Mouse (Mus musculus) left cerebral cortex, adult 9 months (tissue): ENCODE data around the gene Gm49378.
A peak's percentile ranks its signal among the peaks of the same experiment; 100 is the strongest.

Experiments
- DNase-seq, 2 experiments: peaks; one replicate each; pipeline ENCODE4 v3.0.0; 2022; ENCODE audit warnings: low spot score in 2 of 2

Gene Gm49378

GRCm38 (mm10) chr14:55637795-55638194 is at the start of gene Gm49378:
Gene Gm49378, minus strand, starts transcription at chr14:55637895.
- no peak for DNase-seq

- no peak for DNase-seq
Measured at GRCm38 (mm10) chr14:55682118-55682493, 44.4 kb upstream of the Gm49378 start.

GRCm38 (mm10) chr14:55681160-55682117 is 43.7 kb upstream of the Gm49378 start, which contains the start of gene Tinf2:
Gene Tinf2, minus strand, starts transcription at chr14:55681820.
- peak; percentile 94 to 98 for DNase-seq

GRCm38 (mm10) chr14:55677615-55678014 is 39.9 kb upstream of the Gm49378 start:
- no peak for DNase-seq

GRCm38 (mm10) chr14:55672741-55673060 is 35.0 kb upstream of the Gm49378 start:
- DNase-seq: no peak

GRCm38 (mm10) chr14:55671833-55672740 is 34.4 kb upstream of the Gm49378 start, which contains the start of the genes Gmpr2 and Nedd8:
Gene Gmpr2, plus strand, starts transcription at chr14:55671941.
Gene Nedd8, minus strand, starts transcription at chr14:55672124.
- DNase-seq: peak; percentile 92 to 96

- DNase-seq: no peak
Measured at GRCm38 (mm10) chr14:55671486-55671832, 33.8 kb upstream of the Gm49378 start.

GRCm38 (mm10) chr14:55660636-55661035 is 22.9 kb upstream of the Gm49378 start:
- no peak for DNase-seq

- DNase-seq: peak in 1 of 2 experiments; percentile 80
Measured at GRCm38 (mm10) chr14:55659960-55660573, 22.4 kb upstream of the Gm49378 start, which contains the start of gene Mdp1. Gene Mdp1, minus strand, starts transcription at chr14:55660508.

- DNase-seq: no peak
Measured at GRCm38 (mm10) chr14:55658011-55658410, 20.3 kb upstream of the Gm49378 start.

GRCm38 (mm10) chr14:55656935-55657334 is 19.2 kb upstream of the Gm49378 start:
- no peak for DNase-seq

GRCm38 (mm10) chr14:55651528-55651927 is 13.8 kb upstream of the Gm49378 start:
- DNase-seq: no peak

- DNase-seq: no peak
Measured at GRCm38 (mm10) chr14:55649884-55650283, 12.2 kb upstream of the Gm49378 start, which contains the start of gene Tssk4. Gene Tssk4, plus strand, starts transcription at chr14:55650184.

GRCm38 (mm10) chr14:55644261-55644888 is 6.7 kb upstream of the Gm49378 start:
- DNase-seq: no peak

GRCm38 (mm10) chr14:55643060-55643907 is 5.6 kb upstream of the Gm49378 start, which contains the start of gene Tm9sf1:
Gene Tm9sf1, minus strand, starts transcription at chr14:55643806.
- DNase-seq: peak; percentile 69 to 82

GRCm38 (mm10) chr14:55642679-55643059 is 5.0 kb upstream of the Gm49378 start:
- no peak for DNase-seq

GRCm38 (mm10) chr14:55641291-55641690 is 3.6 kb upstream of the Gm49378 start:
- no peak for DNase-seq

- DNase-seq: no peak
Measured at GRCm38 (mm10) chr14:55640816-55641215, 3.1 kb upstream of the Gm49378 start.

- peak; percentile 75 to 89 for DNase-seq
Measured at GRCm38 (mm10) chr14:55635523-55636007, 2.1 kb downstream of the Gm49378 start, which contains the start of gene Ipo4. Gene Ipo4, minus strand, starts transcription at chr14:55635957.
